In genomic region chr5:115711636-115712419, GRCm38 (mm10) we compare ENCODE assay signal across 16 mouse cellular contexts. TPM values are rescaled to one million over a fixed set of nuclear protein-coding genes. Genes with fewer than 3 reads are reported as not detected.
DNase-seq lines count a peak whose midpoint lies in the region; ATAC-seq and TF ChIP-seq lines count a peak whose summit lies in the region.
"Had no signal": no experiment of that assay in that cellular context is flagged by ENCODE, and none has a peak within 500 bp of the region (broad histone marks: within the 10 kb centered on the region; RNA-seq: fewer than 3 reads in every experiment).

No protein-coding gene starts in this region.

- H3K4me2 ChIP-seq in forebrain, embryonic 14.5 days (ENCODE audit: low read length): no peak overlapping the region
- H3K4me2 ChIP-seq in midbrain, postnatal 0 days (ENCODE audit: low read depth, low read length, poor library complexity, severe bottlenecking): peak overlapping the region; percentile 18; the same call in 1 of the 2 replicates
- H3K4me2 ChIP-seq: heart, embryonic 13.5 days; limb, embryonic 13.5 days; midbrain, embryonic 12.5 days; stomach, embryonic 15.5 days had no signal

- H3K27ac ChIP-seq in forebrain, embryonic 14.5 days (ENCODE audit: low read depth, low read length): no peak overlapping the region
- 0 out of 2 replicates have a peak overlapping the region, but pooled peaks have one; percentile 12 for H3K27ac ChIP-seq in midbrain, postnatal 0 days (ENCODE audit: low read depth, low read length)
- H3K27ac ChIP-seq: heart, embryonic 13.5 days; left cerebral cortex, adult 2 months; limb, embryonic 13.5 days; midbrain, embryonic 12.5 days; stomach, embryonic 15.5 days had no signal

- TF ChIP-seq CTCF in midbrain, postnatal 0 days (IDR thresholded peaks at IDR 0.05): no peak

- 0 out of 2 replicates have a peak, but pooled peaks cover 2% of the 10 kb centered on the region for H3K4me1 ChIP-seq in forebrain, embryonic 14.5 days (ENCODE audit: control insufficient read depth, insufficient read depth, low read length)
- H3K4me1 ChIP-seq in midbrain, postnatal 0 days (ENCODE audit: insufficient read depth, low read length): peaks cover 6% of the 10 kb centered on the region; the same call in 1 of the 2 replicates
- H3K4me1 ChIP-seq: heart, embryonic 13.5 days; limb, embryonic 13.5 days; stomach, embryonic 15.5 days had no signal

- ATAC-seq in forebrain, embryonic 14.5 days: peak; percentile 54; the same call in 1 of the 2 replicates
- ATAC-seq in midbrain, postnatal 0 days (ENCODE audit: low FRiP score): 0 out of 2 replicates have a peak, but pooled peaks have one; percentile 38

- H3K9me3 ChIP-seq in forebrain, embryonic 14.5 days (replicated peaks; ENCODE audit: control insufficient read depth, low read length): no peaks in the 10 kb centered on the region
- H3K9me3 ChIP-seq in midbrain, postnatal 0 days (ENCODE audit: low read length): no peaks in the 10 kb centered on the region
- H3K9me3 ChIP-seq: heart, embryonic 13.5 days; limb, embryonic 13.5 days; midbrain, embryonic 12.5 days; stomach, embryonic 15.5 days had no signal

- peak; percentile 85 for DNase-seq in CD4-positive helper T cell, adult 2 months (ENCODE audit: low read depth, low spot score)
- DNase-seq in CD4-positive, CD25-positive, alpha-beta regulatory T cell, adult 2 months (ENCODE audit: low read depth, low spot score): peak; percentile 81
- peak; percentile 72 for DNase-seq in forebrain, embryonic 14.5 days (ENCODE audit: low spot score)
- peak; percentile 65 for DNase-seq in midbrain, postnatal 0 days (ENCODE audit: low spot score)
- no peak for DNase-seq in liver
- DNase-seq in testis, postnatal 14 days (ENCODE audit: low spot score): no peak
- no peak for DNase-seq in layer of hippocampus, postnatal 25 days (ENCODE audit: extremely low spot score in 1 of 2, low spot score in 1 of 2)
- DNase-seq: cerebellum, adult 9-11 months; gastrocnemius, postnatal 25 days; lung, adult 2 months; right cerebral cortex, postnatal 4 days had no signal

- 60% methylated on average over 11 of the region's 11 CpGs for WGBS in forebrain, embryonic 14.5 days
- WGBS in midbrain, postnatal 0 days: 58% methylated on average over 11 of the region's 11 CpGs

- no peak overlapping the region for H3K9ac ChIP-seq in forebrain, embryonic 14.5 days (ENCODE audit: low read length)
- H3K9ac ChIP-seq in midbrain, postnatal 0 days (replicated peaks; ENCODE audit: low read length, poor library complexity, severe bottlenecking): no peak overlapping the region
- H3K9ac ChIP-seq: heart, embryonic 13.5 days; limb, embryonic 13.5 days; midbrain, embryonic 12.5 days; stomach, embryonic 15.5 days had no signal

- no peaks in the 10 kb centered on the region for H3K27me3 ChIP-seq in forebrain, embryonic 14.5 days (replicated peaks; ENCODE audit: control insufficient read depth, insufficient read depth, low read length)
- H3K27me3 ChIP-seq in midbrain, postnatal 0 days (ENCODE audit: insufficient read depth, low read length): no peaks in the 10 kb centered on the region
- H3K27me3 ChIP-seq: limb, embryonic 13.5 days; midbrain, embryonic 12.5 days; stomach, embryonic 15.5 days had no signal

- no peak overlapping the region for H3K4me3 ChIP-seq in forebrain, embryonic 14.5 days (ENCODE audit: low read depth, low read length)
- H3K4me3 ChIP-seq in midbrain, postnatal 0 days (ENCODE audit: low read depth, low read length): no peak overlapping the region
- H3K4me3 ChIP-seq: heart, embryonic 13.5 days; left cerebral cortex, adult 2 months; limb, embryonic 13.5 days; midbrain, embryonic 12.5 days; stomach, embryonic 15.5 days had no signal

- no peaks in the 10 kb centered on the region for H3K36me3 ChIP-seq in forebrain, embryonic 14.5 days (ENCODE audit: control insufficient read depth, insufficient read depth, low read length)
- H3K36me3 ChIP-seq in midbrain, postnatal 0 days (ENCODE audit: insufficient read depth, low read length): no peaks in the 10 kb centered on the region
- H3K36me3 ChIP-seq: heart, embryonic 13.5 days; limb, embryonic 13.5 days; midbrain, embryonic 12.5 days; stomach, embryonic 15.5 days had no signal

RNA-seq across cellular contexts. Expression of gene Bicdl1, which starts 19.6 kb away (rescaled TPM):
- polyA plus RNA-seq in forebrain, embryonic 14.5 days (2014; fragmentation: Nextera tagmentation; extraction: Ambion mirVana): 16.0 and 21.8 TPM in 2 replicates
- 185 and 195 TPM in 2 replicates for total RNA-seq in midbrain, postnatal 0 days (2014; rRNA removed)
- polyA plus RNA-seq in midbrain, postnatal 0 days (2015; fragmentation: Nextera tagmentation; extraction: Ambion mirVana): 34.4 and 35.7 TPM in 2 replicates
- 100 to 1,000 TPM; 117 to 122 TPM for total RNA-seq in layer of hippocampus, postnatal 25 days (2021)

Comparison
In these comparisons a context has a peak if more than half of its experiments do, and no peak if none do; other contexts are left out.
1. DNase-seq: peak in CD4-positive helper T cell, adult 2 months (single experiment), CD4-positive, CD25-positive, alpha-beta regulatory T cell, adult 2 months (single experiment), forebrain, embryonic 14.5 days (single experiment) and midbrain, postnatal 0 days (single experiment); none in liver (single experiment), testis, postnatal 14 days (single experiment) and layer of hippocampus, postnatal 25 days (0 of 2).